Mouse (Mus musculus) induced T-regulatory cell, adult 2 months (primary cell): ENCODE measurements around the gene Faap100.
"Not testable (repeated sequence)": the region's sequence is repeated elsewhere in the genome, so short reads cannot be mapped to it uniquely, and the experiment has no call there.

Experiments
- DNase-seq: peaks from one replicate; pipeline ENCODE4 v3.0.0-alpha.2; 2012; ENCODE audit warnings: low read depth

Faap100 gene

DNA sequence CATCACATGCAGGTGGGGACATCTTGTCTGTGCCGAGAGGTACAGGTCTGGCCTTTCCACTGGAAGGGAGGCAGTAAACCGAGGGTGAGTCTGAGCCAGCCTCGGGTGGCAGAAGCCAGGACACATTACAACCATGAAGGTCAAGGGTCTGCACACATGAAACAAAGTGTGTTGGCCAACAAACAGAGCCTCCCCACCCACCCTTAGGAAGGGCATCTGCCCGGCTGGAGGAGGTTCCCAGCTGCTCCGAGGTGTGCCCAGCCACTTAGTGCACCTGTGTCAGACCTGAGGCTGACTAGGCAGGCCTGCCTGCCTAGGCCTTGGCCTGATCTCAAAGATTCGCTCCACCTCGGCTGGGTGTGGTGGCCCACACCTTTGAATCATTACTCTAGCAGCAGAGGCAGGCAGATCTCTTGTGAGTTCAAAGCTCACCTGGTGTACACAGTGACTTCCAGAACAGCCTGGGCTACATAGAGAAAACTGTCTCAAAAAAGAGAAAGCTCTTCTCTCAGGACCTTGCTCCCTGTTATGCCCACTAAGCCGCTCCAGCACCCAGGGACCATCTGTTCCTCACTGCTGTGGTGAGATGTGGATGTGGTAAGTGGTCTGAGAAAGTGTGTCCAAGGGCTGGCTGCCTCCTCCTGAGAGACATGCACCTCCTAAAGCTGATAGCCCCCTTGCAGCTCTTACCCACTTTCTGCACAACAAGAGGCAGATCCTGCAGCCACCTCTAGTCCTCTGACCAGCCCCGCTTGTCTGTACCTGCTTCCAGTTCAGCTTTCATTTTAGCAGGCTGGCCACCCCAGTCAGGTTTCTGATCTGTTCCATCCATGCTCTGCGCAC is 27.1 kb downstream of the Faap100 start:
- peak; percentile 52 for DNase-seq

DNA sequence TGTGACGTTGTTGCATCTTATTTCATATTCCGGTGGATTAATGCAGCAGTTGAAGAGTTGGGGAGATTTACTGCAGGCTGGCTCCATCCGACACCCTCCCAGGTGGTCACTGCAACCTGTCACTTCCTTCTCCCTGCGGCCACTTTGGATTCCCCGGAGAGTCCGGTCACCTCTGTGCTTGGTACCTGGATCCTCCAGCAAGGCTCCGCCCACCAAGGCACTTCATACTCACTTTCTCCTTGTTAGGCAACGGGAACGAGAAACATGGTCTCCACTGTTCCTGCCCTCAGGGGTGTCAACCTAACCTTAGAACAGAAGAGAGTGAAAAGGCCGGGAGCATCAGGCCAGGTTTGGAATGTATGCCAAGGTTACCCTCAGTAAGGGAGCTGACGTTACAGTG is 27.9 kb downstream of the Faap100 start:
- DNase-seq: no peak

DNA sequence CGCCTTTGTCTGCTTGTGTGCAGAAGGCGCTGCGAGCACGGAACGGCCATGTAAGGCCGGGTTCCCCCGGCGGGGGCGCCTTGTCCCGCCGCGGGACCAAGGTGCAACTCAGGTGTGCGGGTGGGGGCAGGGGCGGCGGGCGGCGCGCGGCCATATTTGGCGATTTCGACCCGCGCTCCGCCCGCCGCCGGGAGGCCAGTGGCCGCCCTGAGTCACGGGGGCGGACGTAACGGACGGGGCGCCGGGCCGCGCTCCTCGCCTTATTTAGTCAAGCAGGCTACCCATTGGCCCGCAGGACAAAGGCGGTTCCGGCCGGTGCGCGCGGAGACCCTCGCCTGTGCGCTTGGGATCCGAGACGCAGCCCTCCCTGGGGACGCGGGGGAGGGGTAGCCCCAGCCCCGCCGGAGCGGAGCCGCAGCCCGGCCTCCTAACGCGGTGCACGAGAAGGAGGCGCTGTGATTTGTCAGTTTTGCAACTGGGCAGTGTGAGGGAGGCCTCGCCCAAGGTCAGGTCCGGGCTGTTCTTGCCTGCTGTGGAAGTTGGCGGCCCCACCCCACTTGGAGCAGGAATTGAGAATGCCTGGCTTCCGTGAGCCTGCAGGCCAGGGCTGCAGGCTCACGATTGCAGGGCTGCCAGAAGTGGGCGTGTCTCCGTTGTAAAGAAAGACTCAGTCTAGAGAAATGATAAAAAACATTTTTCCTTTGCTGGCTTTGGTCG is 28.4 kb downstream of the Faap100 start:
- peak; percentile 89 for DNase-seq

DNA sequence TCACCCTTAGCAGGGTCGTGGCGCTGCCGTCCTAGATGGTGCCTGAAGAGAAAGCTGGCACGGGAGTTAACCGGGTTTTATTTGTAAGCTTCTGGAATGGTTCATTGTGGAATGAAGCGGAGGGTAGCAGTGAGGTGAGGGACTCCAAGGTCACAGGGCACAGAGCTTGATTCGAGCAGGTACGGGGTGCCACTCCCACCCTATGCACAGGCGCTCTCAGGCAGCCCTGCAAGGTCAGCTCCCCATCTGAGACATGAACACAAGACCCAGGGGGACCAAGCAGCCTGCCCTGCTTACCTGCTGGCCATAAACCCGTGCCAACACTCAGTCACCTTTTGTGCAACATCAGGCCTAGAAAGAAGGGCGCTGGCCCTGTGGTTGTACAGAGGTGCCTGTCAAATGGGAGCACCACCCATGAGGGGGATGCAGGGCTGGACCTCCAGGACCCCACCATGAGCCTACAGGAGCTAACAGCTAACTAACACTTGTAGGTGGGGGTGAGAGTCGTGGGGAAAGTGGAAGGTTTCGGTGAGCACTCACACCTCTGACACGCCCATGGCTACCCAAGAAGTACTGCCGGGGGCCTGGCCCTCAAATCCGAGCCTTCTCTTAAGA is 29.1 kb downstream of the Faap100 start:
- no peak for DNase-seq

DNA sequence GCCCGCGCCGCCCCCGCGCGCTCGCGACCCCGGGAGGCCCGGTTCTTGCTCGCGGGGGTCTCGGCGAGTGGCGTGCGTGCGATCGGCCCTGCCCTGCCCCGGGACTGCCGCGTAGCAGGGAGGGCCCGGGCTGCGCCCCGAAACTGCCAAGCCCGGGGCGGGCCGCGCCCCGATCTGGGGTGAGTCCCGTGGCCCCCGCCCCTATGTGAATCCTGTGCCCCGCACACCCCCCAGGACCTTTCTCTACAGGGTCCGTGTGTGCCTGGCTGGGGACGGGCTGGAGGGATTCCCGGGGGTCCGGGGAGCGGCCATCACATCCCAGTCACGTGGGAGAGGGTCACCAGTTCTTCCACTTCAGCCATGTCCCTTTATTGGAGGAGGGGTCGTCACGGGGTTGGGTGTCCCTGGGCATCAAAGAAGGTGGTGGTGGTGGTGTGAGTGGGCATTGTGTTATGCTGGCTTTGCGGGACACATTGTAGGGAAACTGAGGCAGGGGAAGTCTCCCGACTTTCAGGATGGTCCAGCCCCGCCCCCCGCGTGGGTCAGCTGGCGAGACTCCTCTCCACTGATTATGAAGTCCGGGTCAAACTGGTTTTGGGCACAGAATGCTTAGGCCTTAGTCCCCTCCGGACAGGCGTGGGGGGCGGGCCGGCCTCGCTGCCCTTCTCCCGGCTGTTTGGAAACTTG is 29.7 kb downstream of the Faap100 start:
- no peak for DNase-seq

DNA sequence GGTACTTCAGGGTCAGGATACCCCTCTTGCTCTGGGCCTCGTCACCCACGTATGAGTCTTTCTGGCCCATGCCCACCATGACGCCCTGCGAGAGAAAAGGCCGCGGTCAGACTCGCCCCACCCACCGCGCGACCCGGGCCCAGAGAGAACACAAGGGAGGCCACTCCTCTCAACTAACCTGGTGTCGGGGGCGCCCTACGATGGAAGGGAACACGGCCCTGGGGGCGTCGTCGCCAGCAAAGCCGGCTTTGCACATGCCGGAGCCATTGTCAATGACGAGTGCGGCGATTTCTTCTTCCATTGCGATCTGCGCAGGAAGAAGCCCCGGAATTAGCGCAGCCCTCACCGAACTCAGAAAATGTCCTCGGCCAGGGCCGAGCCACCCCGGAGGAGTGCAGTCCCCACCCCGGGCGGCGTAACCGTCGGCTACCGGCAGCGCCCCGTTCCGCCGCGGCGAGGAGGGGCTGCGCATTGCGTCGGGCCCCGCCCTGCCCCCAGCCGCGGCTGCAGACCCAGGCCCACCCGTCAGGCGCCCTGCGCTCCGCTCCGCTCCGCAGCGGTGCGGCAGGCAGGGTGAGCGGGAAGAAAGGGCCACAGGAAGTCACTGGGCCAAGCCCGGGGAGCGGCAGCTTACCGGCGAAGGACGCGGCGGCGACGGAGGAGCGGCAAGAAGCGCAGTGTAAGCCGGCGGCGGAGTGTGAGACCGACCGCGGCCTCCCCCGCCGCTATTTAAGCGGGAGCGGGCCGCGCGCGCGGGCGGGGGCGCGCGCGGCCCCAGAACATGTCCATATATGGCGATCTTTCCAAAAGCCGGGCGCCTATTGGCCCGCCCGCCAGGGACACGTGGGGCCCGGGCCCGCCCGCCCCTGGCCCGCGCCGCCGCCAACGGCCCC is 30.5 kb downstream of the Faap100 start, which contains the start of gene Actg1:
Gene Actg1 (minus strand): TSS at position 752 of the 893 bp plus-strand sequence.
- peak; percentile 94 for DNase-seq

DNA sequence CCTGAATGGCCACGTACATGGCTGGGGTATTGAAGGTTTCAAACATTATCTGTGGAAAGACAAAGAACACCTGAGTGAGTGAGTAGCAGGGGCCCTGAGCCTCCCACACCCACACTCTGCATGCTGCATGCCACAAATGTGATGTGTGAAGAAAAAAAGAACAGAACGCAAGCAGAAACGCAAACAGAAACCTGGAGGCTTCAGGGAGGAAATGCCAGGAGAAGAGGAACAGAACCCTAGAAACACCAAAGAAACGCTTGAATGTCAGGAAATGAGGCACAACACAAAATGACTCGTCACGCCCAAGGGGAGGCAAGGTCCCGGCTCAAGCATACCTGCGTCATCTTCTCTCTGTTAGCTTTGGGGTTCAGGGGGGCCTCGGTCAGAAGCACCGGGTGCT is 31.3 kb downstream of the Faap100 start:
- peak; percentile 76 for DNase-seq

DNA sequence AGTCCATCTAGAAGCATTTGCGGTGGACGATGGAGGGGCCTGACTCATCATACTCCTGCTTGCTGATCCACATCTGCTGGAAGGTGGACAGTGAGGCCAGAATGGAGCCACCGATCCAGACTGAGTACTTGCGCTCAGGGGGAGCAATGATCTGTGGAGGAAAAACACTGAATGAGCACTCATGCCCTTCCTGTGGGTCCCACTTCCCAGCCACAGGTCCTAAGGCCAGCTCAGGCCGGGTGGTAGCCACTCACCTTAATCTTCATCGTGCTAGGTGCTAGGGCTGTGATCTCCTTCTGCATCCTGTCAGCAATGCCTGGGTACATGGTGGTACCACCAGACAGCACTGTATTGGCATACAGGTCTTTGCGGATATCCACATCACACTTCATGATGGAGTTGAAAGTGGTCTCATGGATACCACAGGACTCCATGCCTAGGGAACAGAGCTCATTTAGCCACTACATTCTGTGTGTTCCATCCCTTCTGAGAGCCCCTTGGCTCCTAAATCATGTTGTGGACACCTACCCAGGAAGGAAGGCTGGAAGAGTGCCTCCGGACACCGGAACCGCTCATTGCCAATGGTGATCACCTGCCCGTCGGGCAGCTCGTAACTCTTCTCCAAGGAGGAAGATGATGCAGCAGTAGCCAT is 32.1 kb downstream of the Faap100 start:
- DNase-seq: not testable (repeated sequence)

DNA sequence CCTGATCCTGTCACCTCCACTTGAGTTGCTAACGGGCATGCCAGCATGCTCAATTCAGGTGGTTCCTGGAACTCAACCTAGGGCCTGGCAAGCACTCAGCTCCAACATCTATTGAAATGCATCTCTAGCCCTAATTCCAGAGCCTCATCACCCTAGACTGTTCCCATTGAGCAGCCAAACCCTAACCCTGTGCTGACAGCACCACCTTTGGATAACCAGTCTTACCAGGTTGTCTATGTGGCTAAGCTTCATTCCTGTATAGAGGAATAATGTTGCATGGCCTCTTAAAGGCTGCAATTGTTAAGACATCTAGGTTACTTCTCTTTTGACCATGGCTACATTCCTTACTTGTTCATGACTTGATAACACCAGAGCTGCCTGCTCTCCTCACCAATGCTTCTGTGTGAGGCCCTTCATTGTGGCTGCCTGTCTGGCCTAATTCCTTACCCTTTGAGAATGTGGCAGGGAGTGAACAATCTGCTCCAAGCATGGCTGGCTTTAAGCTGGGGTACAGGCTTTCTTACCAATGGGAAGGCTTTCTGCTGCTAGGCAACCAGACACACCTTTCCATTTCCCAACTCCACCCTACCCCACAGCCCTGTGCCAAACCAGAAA is 33.4 kb downstream of the Faap100 start:
- DNase-seq: no peak

DNA sequence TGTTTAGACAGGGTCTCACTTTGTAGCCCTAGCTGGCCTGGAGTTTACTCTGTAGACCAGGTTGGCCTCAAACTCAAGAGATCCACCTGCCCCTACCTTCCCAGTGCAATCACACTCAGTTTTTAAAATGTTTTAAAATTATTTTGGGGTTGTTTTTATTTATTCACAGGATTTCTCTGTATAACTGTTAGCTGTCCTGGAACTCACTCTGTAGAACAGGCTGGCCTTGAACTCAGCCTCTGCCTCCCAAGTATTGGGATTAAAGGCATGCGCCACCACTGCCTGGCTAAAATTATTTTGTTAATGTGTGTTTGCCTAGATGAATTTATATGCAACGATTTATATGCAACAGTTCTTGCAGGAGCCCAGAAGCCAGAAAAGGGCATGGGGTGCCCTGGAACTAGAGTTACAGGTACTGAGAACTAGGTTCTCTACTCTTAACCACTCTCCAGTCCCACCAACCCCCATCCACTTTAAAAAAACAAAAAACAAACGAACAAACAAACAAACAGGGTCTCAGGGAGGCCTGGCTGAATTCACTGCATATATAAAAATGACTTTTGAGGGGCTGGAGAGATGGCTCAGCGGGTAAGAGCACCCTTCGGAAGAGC is 34.1 kb downstream of the Faap100 start:
- no peak for DNase-seq

DNA sequence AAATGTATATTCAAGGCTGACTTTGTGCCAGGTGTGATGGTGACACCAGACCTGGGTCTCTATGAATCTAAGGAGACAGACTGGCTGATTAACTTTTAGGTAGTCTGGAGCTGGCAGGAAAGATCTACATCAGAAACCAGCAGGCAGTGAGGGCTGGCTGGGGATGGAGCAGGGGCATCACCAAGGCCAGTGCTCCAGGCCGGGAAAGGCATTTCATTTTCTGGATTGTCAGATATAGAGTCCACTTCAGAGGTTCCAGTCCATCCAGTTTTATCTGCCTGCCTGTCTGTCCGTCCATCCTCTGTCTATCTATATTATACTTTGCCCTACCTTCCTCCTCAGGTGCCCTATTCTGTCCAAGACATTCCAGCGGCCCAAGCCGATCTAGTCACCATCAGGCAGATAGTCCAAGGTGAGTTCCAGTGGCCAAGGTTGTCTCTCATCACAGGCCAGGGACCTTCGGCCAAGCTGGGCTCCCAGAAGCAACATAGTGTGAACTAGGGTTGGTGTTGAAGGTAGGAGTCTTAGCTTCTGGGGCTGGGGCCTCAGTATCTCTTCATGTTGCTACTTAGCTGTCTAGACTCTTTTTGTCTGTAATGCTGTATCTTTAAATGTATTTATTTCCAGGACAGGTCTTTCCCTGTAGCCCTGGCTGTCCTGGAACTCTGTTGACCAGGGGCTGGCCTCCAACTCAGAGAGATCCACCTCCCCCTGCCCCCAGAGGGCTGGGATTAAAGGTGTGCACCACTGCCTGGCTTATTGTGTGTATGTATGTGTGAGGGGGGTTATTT is 34.9 kb downstream of the Faap100 start:
- no peak for DNase-seq

DNA sequence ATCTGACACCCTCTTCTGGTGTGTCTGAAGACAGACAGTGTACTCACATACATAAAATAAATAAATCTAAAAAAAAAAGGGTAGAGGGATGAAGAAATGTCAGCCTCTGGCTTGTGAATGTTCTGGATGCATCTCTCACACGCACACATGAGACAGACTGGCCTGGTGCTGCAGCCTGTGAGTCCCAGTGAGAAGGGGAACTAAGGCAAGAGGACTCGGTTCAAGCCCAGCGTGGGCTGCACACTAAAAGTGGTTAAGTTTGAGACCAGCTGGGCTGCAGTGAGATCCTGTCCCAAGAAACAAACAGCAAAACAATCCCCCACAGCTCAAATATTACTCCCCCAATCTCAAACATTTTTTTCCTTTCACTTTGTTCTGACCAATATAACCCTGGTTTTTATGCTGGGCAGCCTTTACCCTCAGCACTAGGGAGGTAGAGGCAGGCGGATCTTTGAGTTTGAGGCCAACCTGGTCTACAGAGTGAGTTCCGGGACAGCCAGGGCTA is 35.9 kb downstream of the Faap100 start:
- DNase-seq: no peak

DNA sequence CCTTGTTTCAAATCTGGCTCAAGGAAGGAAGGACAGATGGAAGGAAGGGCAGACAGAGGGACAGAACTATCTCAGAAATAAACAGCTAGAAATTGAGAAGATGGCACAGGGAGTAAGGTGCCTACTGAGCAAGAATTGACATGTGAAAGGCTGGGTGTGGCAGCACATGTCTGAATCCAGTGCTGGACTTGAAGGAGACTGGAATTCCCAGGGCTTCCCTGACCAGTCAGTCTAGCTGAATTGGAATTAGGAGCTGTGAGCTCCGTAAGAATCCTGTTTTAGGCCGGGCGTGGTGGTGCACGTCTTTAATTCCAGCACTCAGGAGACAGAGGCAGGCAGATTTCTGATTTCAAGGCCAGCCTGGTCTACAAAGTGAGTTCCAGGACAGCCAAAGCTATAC is 36.9 kb downstream of the Faap100 start:
- DNase-seq: no peak

DNA sequence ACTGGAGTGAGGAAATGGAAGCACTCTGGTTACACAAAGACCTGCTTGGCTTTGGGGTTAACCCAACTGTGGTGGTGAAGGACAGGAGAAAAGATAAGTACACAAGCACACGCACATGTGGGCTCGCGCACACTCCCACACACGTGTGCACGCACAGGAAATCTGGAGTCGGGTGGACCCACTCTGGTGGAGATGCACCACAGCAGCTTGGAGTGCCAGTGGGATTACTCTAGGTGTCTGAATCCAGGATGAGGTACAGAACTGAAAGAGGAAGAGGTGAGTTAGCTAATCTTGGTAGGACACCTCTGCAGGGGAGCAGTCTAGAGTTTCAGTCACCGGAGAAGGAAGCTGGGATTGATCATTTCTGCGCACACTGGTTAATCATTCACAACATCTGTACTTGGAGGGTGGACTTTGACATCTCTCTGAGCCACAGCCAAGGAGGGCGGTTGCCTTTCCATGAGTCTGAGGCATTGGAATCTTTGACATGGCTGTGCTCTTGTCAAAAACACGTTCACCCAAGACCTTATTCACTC is 38.5 kb downstream of the Faap100 start:
- no peak for DNase-seq

DNA sequence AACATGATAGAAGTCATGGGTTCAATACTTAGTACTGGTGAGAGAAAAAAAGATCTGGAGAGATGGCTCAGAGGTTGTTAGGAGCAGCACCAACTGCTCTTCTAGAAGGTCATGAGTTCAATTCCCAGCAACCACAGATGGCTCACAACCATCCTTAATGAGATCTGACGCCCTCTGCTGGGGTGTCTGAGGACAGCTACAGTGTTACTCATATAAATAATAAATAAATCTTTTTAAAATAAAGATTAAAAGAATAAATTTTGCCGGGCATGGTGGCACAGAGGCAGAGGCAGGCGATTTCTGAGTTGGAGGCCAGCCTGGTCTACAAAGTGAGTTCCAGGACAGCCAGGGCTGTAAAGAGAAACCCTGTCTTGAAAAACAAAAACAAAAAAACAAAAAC is 39.8 kb downstream of the Faap100 start:
- DNase-seq: peak; percentile 30

DNA sequence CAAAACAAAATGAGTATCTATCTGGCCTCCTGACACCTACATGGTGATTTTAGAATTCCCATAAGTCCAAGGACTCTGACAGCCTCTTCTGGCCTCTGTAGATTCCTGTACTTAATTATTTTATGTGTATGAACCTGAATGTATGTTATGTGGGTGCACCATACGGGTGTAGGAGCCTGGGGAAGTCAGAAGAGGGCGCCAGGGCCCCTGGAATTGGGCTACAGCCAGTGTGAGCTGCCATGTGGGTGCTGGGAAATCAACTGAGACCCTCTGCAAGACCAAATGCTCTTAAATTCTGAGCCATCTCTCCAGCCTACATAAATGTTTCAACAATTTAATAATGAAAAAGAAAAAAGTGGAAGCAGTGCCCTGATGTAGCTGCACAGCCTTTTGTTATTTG is 41.1 kb downstream of the Faap100 start:
- DNase-seq: no peak

DNA sequence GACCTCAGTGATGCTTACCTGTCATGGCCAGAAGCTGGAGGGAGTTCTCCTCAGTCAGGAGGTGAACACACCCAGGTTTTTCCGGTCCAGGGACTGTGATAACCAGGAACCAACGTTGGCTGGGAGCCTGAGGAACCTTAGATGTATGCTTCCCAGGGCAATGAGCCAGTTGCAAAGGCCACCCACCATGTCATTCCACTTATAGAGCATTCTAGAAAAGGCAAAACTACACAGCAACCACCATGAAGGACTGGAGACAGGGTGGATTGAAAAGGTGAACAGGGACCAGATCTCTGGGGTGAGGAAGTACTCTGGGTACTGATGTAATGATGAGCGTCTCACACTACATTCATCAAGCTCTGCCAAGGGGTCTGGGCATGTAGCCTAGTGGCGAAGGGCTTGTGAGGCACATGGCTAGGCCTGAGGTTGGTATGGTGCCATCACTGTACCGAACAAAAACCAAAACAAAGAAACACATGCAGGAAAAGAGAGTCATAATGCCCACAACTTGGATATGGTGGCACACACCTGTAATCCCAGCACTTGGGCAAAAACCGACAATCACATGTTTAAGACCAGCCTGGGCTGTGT is 43.0 kb downstream of the Faap100 start:
- no peak for DNase-seq

DNA sequence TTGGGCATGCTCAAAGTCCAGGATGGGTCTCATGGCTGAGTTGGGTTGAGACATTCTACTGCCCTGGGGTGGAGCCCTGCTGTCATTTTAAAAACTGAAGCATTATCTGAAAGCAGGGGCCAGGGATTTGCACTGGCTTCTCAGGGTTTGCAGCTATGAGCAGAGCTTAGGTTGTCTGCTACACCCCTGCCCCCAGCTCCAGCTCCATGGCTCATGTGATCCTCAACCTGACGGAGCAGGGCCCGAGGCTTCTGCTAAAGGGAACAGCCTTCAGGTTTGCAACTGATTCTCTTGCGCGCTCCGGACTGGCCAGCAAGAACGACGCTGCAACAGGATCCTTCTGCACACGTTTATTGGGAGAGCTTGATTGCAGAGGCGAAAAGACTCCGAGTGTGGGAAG is 58.4 kb downstream of the Faap100 start:
- DNase-seq: no peak
